Mouse (Mus musculus) Patski (cell line): ENCODE data around the gene Cep135. TPM values are rescaled to one million over a fixed set of nuclear protein-coding genes. Genes with fewer than 3 reads are reported as not detected.

Experiments used
- ATAC-seq: fragments of 100-300 bp; one replicate; pipeline ENCODE4 v1.8.0; 2021
- CTCF ChIA-PET: fragments of 350-600 bp; sonication (Branson Sonifier 250); formaldehyde crosslinking; loops from one replicate; lab custom pipeline; 2022; ENCODE audit warnings: inconsistent platforms; lab: Charles Lee
- POLR2A ChIA-PET: fragments of 350-600 bp; sonication (Branson Sonifier 250); formaldehyde crosslinking; loops from one replicate; lab custom pipeline; 2022; ENCODE audit warnings: antibody characterized with exemption, inconsistent platforms; lab: Charles Lee
- DNase-seq: peaks from one replicate; pipeline ENCODE4 v3.0.0-alpha.2; 2011; ENCODE audit warnings: low read depth, low spot score
- H3K27me3 ChIP-seq: fragments of 371-371 bp; one replicate; pipeline ENCODE4 v1.5.1; 2021
- CTCF ChIP-seq: fragments of 100-300 bp; IDR thresholded peaks from one replicate; pipeline ENCODE4 v1.5.1; 2021
- in situ Hi-C: fragments of 300-500 bp; cut with MboI; formaldehyde crosslinking; loops from 3 replicates; pipeline ENCODE4 v1.11.1; 2018; ENCODE audit warnings: low pct_unique_long_range_greater_than_20kb, mixed read lengths
- polyA plus RNA-seq: library from polyadenylated mRNA; unstranded; gene quantifications from one replicate; pipeline ENCODE4 v1.2.3, GENCODE M21; 2021

Gene Cep135
- polyA plus RNA-seq, 1 experiment from 2014 or later: 10.1 TPM

DNA sequence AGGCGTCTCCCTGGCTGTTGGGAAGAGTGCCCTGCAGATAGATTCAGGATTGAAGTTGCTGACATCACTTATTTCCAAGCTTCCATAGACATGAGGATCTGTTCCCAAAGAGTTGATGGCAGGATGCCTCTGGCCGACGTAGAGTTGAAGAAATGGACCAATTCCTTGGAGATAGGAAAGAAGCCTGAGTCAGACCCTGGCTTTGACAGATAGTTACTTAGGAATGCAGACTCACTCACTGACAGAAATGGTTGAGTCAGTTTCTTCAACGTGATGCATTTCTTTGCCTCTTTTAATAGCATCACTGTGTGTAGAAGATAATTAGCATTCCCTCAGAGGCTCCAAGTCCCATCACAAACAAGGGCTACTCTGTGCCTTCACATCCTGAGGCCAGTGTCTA lies 53.6 kb downstream of the Cep135 start:
- no peaks in the 10 kb centered on the region for H3K27me3 ChIP-seq
- ChIA-PET POLR2A (interaction anchor here (0.6 kb wide), 1 partner anchor 9 kb away, joined by 3 read pairs; no protein-coding TSS in a partner anchor), CTCF (interaction anchor here (0.6 to 1.1 kb wide), 2 partner anchors 8 to 32 kb away, joined by 3 read pairs; no protein-coding TSS in a partner anchor)
- in situ Hi-C loops: no loop called here
- no peak for TF ChIP-seq CTCF
- DNase-seq (no peak), ATAC-seq (no peak)

DNA sequence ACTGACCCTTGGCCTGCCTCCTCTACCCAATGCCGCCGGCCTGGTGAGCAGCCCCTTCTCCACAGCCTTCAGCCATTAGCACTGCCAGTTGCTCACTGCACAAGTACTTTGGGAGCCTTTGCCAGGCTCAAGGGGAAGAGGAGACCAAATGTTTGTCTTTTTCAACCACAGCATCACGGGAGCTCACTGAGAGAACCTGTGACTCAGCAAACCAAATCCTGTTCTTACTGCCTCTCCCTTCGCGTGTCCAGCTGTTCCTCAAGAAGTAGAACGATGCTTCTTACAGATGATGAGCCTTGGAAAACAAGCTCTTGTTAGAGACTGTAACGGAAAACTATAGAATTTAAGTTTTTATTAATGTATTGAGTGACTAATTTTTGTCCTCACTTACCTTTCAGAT lies 55.7 kb downstream of the Cep135 start:
- ATAC-seq: no peak
- H3K27me3 ChIP-seq: no peaks in the 10 kb centered on the region
- in situ Hi-C loops: no loop called here
- DNase-seq: no peak
- TF ChIP-seq CTCF: no peak
- POLR2A ChIA-PET: interaction anchor here (1.3 kb wide), 1 partner anchor 9 kb away, joined by 3 read pairs; no protein-coding TSS in a partner anchor
- CTCF ChIA-PET: interaction anchor here (1.0 kb wide), 1 partner anchor 20 kb away, joined by 3 read pairs; no protein-coding TSS in a partner anchor

DNA sequence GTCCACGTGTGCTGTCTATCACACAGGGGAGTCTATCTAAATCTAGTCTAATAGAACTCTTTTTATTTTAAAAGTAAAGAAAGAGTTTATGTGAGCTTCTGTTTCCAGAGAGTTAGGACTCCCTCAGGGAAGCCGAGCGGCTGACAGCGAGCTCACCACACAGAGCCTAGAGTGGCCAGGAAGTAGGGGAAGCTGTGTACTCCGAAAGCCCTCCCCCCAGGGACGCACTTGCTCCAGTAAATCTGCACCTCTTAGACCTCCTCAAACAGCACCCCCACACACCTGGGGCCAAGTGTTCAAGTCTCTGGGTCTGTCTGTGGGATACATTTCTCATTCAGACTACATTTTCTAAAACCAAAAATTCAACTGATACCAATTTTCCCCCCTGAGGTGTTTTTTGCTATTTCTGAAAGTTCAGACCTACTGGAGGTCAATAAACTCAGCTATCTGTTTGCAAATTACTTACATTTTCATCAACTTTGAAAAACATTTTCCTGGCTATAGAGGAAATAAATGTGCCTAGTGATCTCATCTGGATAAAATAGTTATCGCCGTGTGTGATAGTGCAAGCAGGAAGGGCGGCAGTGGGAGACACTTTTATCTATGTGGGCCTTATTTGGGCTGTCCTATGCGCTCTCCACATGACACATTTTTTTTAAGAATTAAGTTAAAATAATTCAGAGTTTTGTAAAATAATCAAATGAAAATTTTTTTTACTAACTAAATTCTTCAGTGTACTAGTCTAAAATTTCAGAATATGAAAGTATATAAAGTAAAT lies 56.8 kb downstream of the Cep135 start:
- ChIA-PET POLR2A (interaction anchor here (1.3 kb wide), 1 partner anchor 10 kb away, joined by 3 read pairs; no protein-coding TSS in a partner anchor), CTCF (interaction anchor here (0.6 kb wide), 1 partner anchor 32 kb away, joined by 3 read pairs; no protein-coding TSS in a partner anchor)
- no peaks in the 10 kb centered on the region for H3K27me3 ChIP-seq
- ATAC-seq (no peak), DNase-seq (no peak)
- in situ Hi-C loops: no loop called here
- TF ChIP-seq CTCF: no peak

DNA sequence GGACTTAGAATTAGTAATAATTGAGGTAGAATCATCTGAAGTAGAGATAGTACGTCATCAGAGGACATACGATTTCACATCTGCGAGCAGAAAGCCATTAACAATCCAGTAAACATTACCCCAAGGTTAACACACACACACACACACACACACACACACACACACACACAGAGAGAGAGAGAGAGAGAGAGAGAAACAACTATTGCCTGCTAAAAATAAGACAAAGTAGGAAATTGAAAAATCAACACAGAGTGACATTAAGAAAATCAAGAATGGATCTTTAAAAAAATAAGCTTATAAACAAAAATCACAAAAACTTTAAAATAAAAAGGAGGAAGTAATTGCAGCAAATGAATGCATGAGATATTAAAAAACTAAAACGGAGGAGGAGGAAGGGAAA lies 61.4 kb downstream of the Cep135 start:
- ChIA-PET CTCF (no interaction called here), POLR2A (no interaction called here)
- H3K27me3 ChIP-seq: no peaks in the 10 kb centered on the region
- no peak for TF ChIP-seq CTCF
- in situ Hi-C loops: no loop called here
- ATAC-seq: no peak
- DNase-seq: no peak

DNA sequence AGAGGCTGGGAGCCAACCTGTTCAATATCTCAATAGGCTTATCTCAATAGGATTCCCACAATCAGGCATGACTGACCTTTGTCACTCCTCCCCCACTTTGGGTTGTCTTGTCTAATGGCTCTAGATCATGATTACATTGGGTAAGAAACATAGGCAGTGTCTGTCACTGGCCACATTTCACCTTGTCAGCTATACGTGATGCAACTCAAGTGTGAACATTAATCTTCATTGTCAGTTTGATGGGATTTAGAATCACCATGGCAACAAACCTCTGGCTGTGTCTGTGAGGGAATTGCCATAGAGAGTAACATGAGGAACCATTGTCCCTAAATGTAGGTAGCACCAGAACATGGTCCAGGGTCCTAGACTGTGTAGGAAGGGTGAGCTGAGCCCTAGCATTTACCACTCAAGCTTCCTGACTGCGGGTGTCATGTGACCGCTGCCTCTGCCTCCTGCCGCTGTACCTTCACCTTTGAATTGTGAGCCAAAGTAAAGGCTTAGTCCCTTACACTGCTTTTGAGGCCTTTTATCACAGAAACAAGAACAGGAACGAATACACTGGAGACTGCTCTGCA lies 62.7 kb downstream of the Cep135 start:
- CTCF ChIA-PET: no interaction called here
- no peak for ATAC-seq
- in situ Hi-C loops: no loop called here

DNA sequence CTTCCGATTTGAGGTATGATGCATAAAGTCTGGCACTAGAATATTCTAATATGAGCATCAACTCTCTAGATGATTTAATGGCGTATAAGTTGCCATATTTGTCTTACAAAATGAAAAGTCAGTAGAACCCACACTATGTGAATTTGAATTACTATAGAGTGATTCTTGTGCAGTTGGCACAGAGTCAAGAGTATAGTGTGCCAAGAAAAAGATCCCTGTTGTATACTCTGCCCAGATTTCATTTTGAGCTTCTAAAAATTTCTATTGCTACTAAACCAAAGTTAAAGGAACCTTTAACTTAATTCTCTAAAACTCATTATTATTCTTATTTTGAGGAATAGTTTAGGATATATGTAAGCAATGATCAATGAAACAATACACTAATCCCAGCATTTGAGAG lies 67.7 kb downstream of the Cep135 start, which contains the start of gene C530008M17Rik:
TSS of gene C530008M17Rik (plus strand) at position 301 of the 400 bp plus-strand sequence.
- ChIA-PET POLR2A (no interaction called here), CTCF (interaction anchor here (1.0 to 1.5 kb wide), 3 partner anchors 9 to 197 kb away, joined by 3 to 4 read pairs (median 3); no protein-coding TSS in a partner anchor)
- no peak for DNase-seq
- H3K27me3 ChIP-seq: peaks cover 22% of the 10 kb centered on the region
- in situ Hi-C loops: no loop called here
- no peak for ATAC-seq
- TF ChIP-seq CTCF: no peak

More for the DNA sequence above, 62.7 kb downstream of the Cep135 start:
- no peak for TF ChIP-seq CTCF
- POLR2A ChIA-PET: no interaction called here
- peaks cover 1% of the 10 kb centered on the region for H3K27me3 ChIP-seq
- no peak for DNase-seq

- TF ChIP-seq CTCF: peak; percentile 67
- DNase-seq: no peak
- CTCF ChIA-PET: interaction anchor here (0.8 to 1.3 kb wide), 2 partner anchors 17 to 26 kb away, joined by 3 read pairs; no protein-coding TSS in a partner anchor
- ATAC-seq: peak; percentile 92
- in situ Hi-C loops: no loop called here
- POLR2A ChIA-PET: no interaction called here
- peaks cover 22% of the 10 kb centered on the region for H3K27me3 ChIP-seq
Measured at GRCm38 (mm10) chr5:76657245-76658083, 69.0 kb downstream of the Cep135 start.

DNA sequence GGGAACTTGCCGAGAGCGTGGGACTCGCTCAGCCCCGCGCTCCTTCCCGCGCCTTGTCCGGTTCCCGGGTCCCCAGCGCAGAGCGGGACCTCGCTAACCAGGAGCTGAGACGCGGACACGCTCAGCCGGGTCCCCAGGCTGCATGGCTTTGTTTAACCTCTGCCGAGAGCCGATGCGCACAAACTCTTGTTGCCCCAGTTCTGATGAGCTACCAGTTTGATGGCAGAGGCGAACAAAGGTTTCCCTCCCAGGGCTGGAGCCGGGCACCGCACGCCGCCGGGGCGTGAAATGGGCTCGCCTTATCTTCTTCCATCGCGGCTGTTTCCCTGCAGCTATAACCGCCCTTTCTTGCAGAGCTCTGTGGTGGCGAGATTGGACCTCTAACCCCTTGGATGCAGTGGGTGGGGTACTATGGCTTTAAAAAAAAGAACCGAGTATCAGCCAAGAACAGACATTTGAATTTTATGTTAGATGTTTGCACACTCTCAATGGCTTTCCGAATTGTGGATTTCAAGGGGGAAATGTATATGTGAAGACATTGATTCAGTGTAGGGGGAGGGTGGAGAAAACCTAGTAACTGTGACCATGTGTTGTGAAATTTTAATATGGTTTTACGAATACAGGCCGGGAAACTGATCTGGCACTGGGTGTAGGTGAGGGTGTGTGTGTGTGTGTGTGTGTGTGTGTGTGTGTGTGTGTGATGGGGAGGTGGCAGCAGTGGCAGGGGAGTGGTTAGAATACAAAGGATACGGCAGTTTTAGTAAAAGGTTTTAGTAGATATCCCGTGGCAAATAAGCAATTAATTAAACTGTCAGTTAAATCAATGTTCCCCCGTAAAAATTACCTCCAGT lies 69.8 kb downstream of the Cep135 start:
- in situ Hi-C loops: no loop called here
- DNase-seq (no peak), ATAC-seq (peak; percentile 52)
- TF ChIP-seq CTCF: no peak
- POLR2A ChIA-PET: no interaction called here
- CTCF ChIA-PET: interaction anchor here (0.8 kb wide), 1 partner anchor 16 kb away, joined by 3 read pairs; no protein-coding TSS in a partner anchor
- peaks cover 22% of the 10 kb centered on the region for H3K27me3 ChIP-seq

GRCm38 (mm10) chr5:76659958-76660635 lies 71.6 kb downstream of the Cep135 start:
- TF ChIP-seq CTCF: no peak
- POLR2A ChIA-PET: no interaction called here
- no peak for DNase-seq
- CTCF ChIA-PET: no interaction called here
- peaks cover 22% of the 10 kb centered on the region for H3K27me3 ChIP-seq
- in situ Hi-C loops: no loop called here
- no peak for ATAC-seq
